Mouse (Mus musculus): ENCODE measurements around the gene Rnf150.

Gene Rnf150

DNA sequence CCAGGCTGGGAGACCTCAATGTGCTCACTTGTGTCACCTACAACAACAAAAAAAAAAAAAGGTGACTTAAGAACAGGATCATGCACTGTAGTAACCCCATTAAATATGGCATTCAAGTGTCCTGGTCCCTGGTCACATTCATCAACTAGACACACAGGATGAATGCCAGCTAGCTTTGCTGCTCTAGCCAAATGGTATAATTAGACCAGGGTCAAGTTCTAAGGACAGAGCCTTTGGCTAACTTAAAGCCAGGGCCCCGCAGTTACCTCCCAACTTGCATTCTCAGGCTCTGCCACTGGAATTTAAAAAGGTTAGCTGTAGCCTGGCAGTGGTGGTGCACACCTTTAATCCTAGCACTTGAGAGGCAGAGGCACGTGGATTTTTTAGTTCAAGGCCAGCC lies 165.1 kb downstream of the Rnf150 start:
- no peak for DNase-seq

DNA sequence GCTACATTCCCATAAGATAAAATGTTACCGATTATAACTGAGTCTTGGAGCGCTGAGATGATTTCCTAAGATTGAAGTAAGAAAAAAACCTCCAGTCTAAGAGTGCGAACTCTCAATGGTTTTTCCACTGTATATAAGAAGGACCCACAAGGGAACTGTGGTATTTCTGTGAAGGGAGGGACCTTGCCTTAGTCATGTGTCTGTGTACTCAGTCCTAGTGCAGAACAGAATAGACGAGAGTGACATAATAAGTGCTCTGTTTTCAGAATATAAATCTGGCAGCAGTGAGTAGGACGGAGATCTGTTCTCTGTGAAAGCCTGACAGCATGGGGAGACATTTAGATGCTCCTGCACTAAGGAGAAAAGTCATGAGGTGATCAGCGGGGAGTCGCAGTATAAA lies 169.6 kb downstream of the Rnf150 start:
- no peak for DNase-seq

GRCm38 (mm10) chr8:83035141-83035540 lies 172.0 kb downstream of the Rnf150 start:
- DNase-seq: no peak

GRCm38 (mm10) chr8:83036521-83037166 lies 173.5 kb downstream of the Rnf150 start:
- no peak for DNase-seq

GRCm38 (mm10) chr8:83037321-83037720 lies 174.2 kb downstream of the Rnf150 start:
- no peak for DNase-seq

GRCm38 (mm10) chr8:83038575-83038974 lies 175.4 kb downstream of the Rnf150 start:
- DNase-seq: no peak

- DNase-seq: no peak
Measured at GRCm38 (mm10) chr8:83041440-83041839, 178.3 kb downstream of the Rnf150 start.

DNA sequence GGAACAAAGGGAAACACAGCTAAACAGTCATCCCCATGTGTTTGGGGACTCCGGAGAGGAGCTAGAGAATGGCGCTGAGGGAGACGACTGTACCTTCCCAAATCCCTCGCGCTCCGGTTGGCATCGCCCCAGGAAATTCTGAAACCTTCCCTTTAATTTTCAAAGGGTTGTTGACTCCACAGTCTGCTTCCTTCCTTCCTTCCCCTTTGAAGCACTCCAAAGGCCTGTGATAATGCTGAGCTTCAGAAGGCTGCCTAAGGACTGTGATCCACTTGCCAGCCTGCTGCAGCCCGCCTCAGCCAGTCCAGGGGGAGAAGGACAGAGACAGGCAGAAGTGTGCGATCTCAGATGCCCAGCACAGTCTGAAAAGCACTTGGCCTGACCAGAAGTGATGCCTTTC lies 183.8 kb downstream of the Rnf150 start:
- DNase-seq: peak in 1 of 2 experiments; percentile 6

DNA sequence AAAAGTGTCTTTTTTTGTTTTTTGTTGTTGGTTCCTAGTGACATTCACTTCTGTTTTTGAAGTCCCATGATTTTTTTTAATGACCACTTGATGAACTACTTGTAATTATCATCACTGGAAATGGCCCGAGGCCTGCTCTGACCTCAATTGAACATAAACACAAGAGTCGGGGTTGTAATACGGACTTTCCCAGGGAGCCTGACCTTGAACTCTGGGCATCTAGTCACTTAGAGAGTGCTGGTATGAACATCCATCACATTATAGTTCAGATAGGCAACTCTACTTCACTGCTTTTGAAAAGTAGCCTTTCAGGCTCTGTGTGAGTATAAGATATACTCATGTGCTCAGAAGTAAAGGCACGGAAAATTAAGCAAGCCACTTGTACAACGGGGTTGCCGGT lies 185.4 kb downstream of the Rnf150 start:
- DNase-seq: no peak

DNA sequence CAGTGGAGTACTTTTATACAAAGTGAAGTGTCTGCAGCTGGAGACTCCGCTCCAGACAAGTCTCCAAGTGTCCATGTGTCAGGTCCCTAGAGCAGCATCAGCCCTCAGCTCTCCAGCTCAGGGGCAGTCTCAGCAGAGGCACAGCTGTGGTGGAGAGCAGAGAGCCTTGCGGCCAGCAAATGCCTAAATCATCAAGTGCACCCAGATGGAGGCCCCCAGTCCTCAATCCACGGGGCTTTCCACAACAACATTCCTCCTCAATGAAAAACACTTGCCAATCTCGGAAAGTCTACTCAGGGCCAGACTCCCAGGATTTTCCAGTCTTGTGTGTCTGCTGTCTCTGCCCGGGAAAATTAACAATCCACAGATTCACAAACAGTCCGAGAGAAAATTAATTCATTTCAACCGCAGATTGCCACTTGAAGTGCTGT lies 186.0 kb downstream of the Rnf150 start:
- peak; percentile 8 to 46 for DNase-seq

DNA sequence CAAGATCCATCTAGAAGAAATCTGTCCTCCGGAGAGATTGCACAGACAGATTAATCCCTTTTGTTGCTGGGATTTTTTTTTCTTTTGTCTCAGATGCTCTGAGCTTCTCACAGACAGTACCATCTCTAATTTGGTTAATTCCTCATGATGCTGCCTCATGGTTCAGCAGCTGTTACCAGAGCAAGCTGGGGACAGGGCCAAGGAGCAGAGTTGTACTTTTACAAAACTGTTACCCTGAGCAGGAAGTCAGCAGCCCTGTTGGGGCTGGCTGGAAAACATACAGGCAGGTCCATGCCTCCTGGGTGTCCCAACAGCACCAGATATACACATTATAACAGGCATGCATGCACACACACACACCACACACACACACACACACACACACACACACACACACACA lies 186.5 kb downstream of the Rnf150 start:
- peak in 1 of 2 experiments; percentile 32 for DNase-seq

- no peak for DNase-seq
Measured at GRCm38 (mm10) chr8:83052896-83053295, 189.7 kb downstream of the Rnf150 start.

DNA sequence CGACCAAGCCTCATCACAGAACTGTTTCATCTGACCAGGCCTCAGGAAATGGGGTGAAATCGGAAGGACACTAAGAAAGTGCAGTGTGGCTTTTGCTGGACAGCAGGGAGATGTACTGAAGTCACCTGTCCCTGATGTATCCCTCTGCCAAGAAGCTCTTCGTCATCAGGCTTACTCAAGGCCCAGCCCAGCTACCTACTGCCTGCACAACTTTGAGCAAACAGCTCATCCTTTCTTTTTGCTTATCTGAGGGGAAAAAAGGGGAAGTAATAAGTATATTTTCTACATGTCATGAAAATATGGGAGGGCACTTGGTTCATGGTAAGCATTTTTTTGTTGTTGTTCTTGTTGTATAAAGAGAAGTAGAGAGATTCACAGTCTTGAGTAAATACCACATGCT lies 191.6 kb downstream of the Rnf150 start:
- no peak for DNase-seq

GRCm38 (mm10) chr8:83058951-83059350 lies 195.8 kb downstream of the Rnf150 start:
- no peak for DNase-seq

GRCm38 (mm10) chr8:83060076-83060475 lies 196.9 kb downstream of the Rnf150 start:
- no peak for DNase-seq

GRCm38 (mm10) chr8:83061257-83061656 lies 198.1 kb downstream of the Rnf150 start:
- no peak for DNase-seq

GRCm38 (mm10) chr8:83061873-83062272 lies 198.7 kb downstream of the Rnf150 start:
- no peak for DNase-seq

DNA sequence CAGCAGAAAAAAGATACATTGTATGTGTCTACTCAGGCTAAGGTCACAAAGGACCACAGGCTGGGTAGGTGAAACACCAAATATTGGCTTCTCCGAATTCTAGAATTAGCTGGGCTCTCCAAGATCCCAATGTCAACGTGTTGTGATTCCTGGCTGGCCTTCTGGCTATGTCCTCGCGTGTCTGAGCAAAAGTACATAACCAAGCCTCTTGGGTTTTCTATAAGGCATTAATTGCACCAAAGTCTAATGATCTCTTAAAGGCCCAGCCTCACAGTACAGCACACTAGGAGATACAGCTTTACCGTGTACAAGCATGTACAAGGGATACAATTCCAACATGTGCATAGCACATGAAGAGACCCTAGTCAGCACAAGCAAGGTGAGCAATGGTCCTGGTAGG lies 199.1 kb downstream of the Rnf150 start:
- DNase-seq: no peak

DNA sequence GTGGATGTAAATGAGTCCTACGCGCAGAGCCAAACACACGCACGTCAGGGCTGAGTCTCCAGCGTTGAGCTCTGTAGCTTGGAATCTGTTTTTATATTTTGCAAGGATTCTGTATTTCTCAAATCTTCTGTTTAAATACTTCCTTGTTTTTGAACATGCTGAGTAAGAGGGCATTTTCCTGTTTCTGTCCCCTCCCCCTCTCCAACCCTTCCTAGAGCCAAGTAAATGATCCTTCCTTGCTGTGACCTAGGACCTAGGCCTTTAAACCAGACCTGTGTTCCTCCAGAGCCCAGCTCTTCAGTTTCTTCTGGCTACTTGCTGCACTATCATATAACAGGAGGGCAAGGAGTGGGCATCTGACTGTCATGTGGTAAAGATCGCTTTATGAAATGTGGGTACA lies 200.9 kb downstream of the Rnf150 start:
- DNase-seq: no peak

DNA sequence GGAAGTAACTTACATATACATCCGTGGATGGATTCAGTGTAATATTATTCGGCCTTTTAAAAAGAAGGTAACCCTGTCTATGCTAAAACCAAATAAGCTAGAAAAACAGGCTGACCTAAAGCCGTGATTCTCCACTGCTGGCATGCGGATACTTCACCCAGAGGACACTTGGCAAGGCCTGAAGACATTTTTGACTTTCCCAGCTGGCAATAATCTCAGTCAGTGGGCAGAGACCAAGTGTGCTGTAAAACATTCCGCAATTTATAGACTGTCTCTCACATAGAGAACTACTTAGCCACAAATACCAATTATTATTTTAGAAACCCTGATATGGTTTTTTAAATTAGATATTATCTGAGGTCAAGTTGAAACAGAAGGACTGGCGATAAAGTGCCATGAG lies 202.9 kb downstream of the Rnf150 start:
- DNase-seq: no peak

DNA sequence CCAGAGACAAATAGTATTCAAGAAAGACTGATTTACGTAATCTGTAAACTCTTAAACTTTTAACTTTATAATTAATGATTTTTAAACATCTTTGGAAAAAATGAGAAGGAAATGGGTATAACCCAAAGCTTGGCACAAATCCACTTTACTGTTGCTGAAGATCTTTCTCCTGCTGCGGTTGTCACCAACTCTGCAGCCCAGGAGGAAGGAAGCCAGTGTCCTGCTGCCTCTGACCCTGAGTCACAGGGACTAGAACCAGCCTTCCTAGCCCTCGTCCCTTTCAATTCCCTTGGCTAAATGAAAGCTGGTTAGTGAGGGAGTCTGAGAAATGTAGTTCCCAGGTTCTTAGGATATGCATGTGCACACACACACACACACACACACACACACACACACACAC lies 203.7 kb downstream of the Rnf150 start:
- DNase-seq: no peak

DNA sequence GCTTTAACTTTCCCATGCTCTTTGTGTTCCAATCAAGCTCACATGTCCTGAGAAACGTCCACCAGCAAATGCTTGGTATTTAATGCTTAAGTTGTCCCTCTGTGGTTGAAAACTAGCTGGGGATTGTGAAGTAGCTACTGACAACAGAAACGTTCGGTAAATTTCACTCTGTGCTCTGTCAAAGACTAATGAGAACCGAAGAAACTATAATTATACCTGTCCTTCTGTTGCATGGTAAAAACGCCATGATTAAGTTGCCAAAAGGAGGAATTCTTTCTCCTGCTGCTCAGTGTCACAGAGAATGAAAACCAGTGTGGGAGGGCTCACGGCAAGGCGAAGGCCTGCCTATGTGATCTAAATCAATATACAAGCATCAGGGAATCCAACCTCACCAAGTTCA lies 204.8 kb downstream of the Rnf150 start:
- DNase-seq: no peak

DNA sequence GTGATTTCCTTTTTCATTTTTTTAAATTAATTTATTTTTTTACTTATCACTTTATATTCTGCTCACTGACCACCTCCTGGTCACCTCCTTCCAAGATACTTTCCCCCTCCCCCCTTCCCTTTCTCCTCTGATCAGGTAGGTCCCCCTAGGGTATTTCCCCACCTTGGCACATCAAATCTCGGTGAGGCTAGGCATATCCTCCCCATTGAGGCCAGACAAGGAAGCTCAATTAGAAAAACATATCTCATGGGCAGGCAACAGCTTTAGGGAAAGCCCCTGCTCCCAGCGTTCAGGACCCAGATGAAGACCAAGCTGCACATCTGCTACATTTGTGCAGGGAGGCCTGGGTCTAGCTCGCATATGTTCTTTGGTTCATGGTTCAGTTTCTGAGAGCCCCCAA lies 211.1 kb downstream of the Rnf150 start:
- DNase-seq: no peak

DNA sequence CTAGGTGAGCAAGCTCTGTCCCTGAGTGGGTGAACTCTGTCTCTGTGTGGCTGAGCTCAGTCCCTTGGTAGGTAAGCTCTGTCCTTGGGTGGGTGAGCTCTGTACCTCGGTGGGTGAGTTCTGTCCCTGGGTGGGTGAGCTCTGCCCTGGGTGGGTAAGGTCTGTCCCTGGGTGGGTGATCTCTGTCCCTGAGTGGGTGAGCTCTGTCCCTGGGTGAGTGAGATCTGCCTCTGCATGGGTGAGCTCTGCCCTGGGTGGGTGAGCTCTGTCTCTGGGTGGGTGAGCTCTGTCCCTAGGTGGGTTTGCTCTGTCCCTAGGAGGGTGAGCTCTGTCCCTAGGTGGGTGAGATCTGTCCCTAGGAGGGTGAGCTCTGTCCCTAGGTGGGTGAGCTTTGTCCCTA lies 213.5 kb downstream of the Rnf150 start:
- no peak for DNase-seq

DNA sequence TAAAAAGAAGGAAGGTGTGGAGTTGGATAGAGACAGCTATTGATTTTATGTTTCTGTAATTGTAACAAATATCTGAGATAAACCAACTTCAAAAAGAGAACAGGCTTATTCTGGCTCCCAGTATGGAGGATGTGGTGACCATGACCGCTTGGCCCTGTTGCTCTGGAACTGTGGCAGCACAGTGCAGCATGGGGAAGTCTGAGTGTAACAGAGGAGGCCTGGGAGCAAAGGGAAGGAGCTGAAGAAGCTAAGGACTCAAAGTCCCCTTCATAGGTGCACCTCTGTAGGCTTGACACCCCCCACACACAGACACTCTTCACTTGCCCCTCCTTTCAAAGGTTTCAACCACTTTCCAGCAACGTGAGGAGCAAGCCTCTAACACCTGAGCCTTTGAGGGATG lies 214.2 kb downstream of the Rnf150 start:
- DNase-seq: no peak

Data from lung, postnatal 4 days (tissue).